Mouse (Mus musculus) midbrain, postnatal 0 days (tissue): ENCODE results near the gene Pdia3. TPM values are rescaled to one million over a fixed set of nuclear protein-coding genes. Genes with fewer than 3 reads are reported as not detected.

Experiments used
- ATAC-seq: fragments of 200-750 bp; cut with Nextera tagmentation; 2 replicates; pipeline ENCODE4 v1.8.0; 2017; ENCODE audit warnings: moderate number of reproducible peaks, mild to moderate bottlenecking, moderate TSS enrichment, moderate library complexity; ENCODE audit not compliant: low FRiP score
- DNase-seq: peaks from one replicate; pipeline ENCODE4 v3.0.0-alpha.2; 2015; ENCODE audit warnings: low spot score
- H3K27ac ChIP-seq: fragments of 300-500 bp; sonication (generic); 2 replicates; pipeline ENCODE4 v1.5.1; 2014; ENCODE audit warnings: low read depth, mild to moderate bottlenecking, low read length, mixed read lengths
- H3K27me3 ChIP-seq: fragments of 300-500 bp; sonication (generic); 2 replicates; pipeline ENCODE4 v1.6.1; 2014; ENCODE audit warnings: low read length, control low read depth, mixed read lengths; ENCODE audit not compliant: insufficient read depth
- H3K36me3 ChIP-seq: fragments of 300-500 bp; sonication (generic); 2 replicates; pipeline ENCODE4 v1.6.1; 2014; ENCODE audit warnings: low read length, control low read depth, mixed read lengths; ENCODE audit not compliant: insufficient read depth
- H3K4me1 ChIP-seq: fragments of 300-500 bp; sonication (generic); 2 replicates; pipeline ENCODE4 v1.6.1; 2014; ENCODE audit warnings: mild to moderate bottlenecking, control low read depth, antibody characterized with exemption, low read length, mixed read lengths; ENCODE audit not compliant: insufficient read depth
- H3K4me2 ChIP-seq: fragments of 300-500 bp; sonication (generic); 2 replicates; pipeline ENCODE4 v1.6.1; 2014; ENCODE audit warnings: low read depth, mild to moderate bottlenecking, low read length, mixed read lengths; ENCODE audit not compliant: poor library complexity, severe bottlenecking
- H3K4me3 ChIP-seq: fragments of 300-500 bp; sonication (generic); 2 replicates; pipeline ENCODE4 v1.5.1; 2014; ENCODE audit warnings: low read depth, mild to moderate bottlenecking, low read length, moderate library complexity
- H3K9ac ChIP-seq: fragments of 300-500 bp; sonication (generic); replicated peaks from 2 replicates; pipeline ENCODE4 v1.6.1; 2014; ENCODE audit warnings: mild to moderate bottlenecking, low read length, moderate library complexity, mixed read lengths; ENCODE audit not compliant: poor library complexity, severe bottlenecking
- H3K9me3 ChIP-seq: fragments of 300-500 bp; sonication (generic); 2 replicates; pipeline ENCODE4 v1.6.1; 2016; ENCODE audit warnings: low read length, control low read depth
- CTCF ChIP-seq: IDR thresholded peaks from 2 replicates; pipeline ENCODE4 v1.5.1; 2016; ENCODE audit warnings: antibody characterized with exemption, mild to moderate bottlenecking
- WGBS: fragments of 180-500 bp; shearing (Covaris S2); extraction: QIAGEN DNeasy Blood & Tissue Kit; methylation state at CpG from one replicate; pipeline ENCODE4 v1.1.7; 2014; 5-methylcytosine and 5-hydroxymethylcytosine counted together
- polyA plus RNA-seq: library from polyadenylated mRNA; unstranded; fragments of >200 nt; fragmentation: Nextera tagmentation; extraction: Ambion mirVana; gene quantifications from 2 replicates; pipeline ENCODE4 v1.2.1, GENCODE M21; 2015
- total RNA-seq: library from RNA; depleted of rRNA; stranded (reverse); fragments of >200 nt; gene quantifications from 2 replicates; pipeline ENCODE4 v1.2.3, GENCODE M21; 2014

The Pdia3 gene
- total and polyA plus RNA-seq, 2 experiments from 2014 or later, result 61.9 to 301 TPM

DNA sequence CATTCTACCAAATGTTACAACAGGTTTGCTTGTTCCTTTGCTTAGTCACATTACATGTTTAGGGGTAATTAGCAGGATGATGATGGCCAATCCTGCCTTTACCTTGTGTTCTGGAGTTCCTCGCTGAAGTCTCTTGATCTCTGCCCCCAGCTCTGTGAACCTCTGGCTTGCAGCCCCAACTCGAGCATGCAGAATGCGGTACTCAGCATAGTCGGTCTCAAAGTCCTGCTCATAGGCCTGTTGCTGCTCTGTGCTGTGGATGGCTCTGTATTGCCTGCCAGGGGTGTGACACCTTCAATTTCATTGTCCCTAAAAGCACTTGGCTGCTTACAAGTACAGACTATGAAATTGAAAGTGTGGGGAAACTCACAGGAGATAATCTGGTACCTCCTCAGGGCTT, 26.2 kb downstream of the Pdia3 start:
- DNase-seq, result no peak
- no peak for ATAC-seq
- 0 out of 2 replicates have a peak, but pooled peaks cover 4% of the 10 kb centered on the region for H3K4me1 ChIP-seq
- H3K27ac ChIP-seq, result no peak overlapping the region
- peaks cover 8% of the 10 kb centered on the region; the same call in 1 of the 2 replicates for H3K27me3 ChIP-seq
- H3K36me3 ChIP-seq, result peaks cover 32% of the 10 kb centered on the region
- no peak for TF ChIP-seq CTCF
- no peak overlapping the region; the same call in 1 of the 2 replicates for H3K9ac ChIP-seq
- H3K9me3 ChIP-seq, result no peaks in the 10 kb centered on the region
- no peak overlapping the region for H3K4me2 ChIP-seq
- WGBS, result 86% methylated on average over 4 of the region's 4 CpGs
- H3K4me3 ChIP-seq, result no peak overlapping the region

DNA sequence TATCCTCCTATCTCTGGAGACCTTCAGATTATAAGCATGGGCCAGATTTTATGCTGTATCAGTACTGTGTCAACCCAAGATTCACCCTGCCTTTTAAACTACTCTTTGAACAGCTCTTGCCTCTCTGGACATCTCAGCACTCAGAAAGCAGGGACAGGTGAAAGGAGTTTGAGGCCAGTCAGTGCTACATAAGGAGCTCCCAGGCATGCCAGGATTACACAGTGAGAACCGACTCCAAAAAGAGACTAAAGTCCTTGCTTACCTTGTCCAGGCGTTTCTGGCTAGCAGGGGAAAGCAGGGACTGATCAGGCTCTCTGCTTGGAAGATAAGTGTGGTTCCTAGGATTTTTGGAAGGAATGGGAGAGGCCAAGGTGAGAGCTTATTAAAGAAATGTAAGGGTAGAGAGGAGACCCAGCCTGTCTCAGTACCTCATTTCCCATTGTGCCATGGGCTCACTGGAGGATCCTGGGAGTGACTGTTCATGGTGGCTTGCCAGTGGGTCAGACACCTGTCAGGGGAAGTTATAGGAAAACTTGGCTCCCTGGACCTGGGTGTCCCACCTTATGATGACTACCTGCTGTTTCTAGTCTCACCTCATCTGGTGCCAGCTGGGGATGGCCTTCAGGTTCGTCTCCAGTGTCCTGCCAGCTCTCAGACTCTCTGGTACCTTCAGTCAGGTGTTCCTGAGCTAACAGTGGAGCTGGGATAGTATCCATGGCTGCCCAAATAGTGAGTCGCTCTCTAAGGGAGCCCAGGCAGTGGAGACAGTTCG, 27.4 kb downstream of the Pdia3 start:
- TF ChIP-seq CTCF, result no peak
- Histone ChIP-seq H3K27me3 (peaks cover 8% of the 10 kb centered on the region; the same call in 1 of the 2 replicates), H3K9ac (no peak overlapping the region), H3K4me1 (0 out of 2 replicates have a peak, but pooled peaks cover 4% of the 10 kb centered on the region), H3K4me3 (no peak overlapping the region), H3K27ac (no peak overlapping the region), H3K4me2 (no peak overlapping the region), H3K36me3 (peaks cover 24% of the 10 kb centered on the region), H3K9me3 (no peaks in the 10 kb centered on the region)
- WGBS, result 65% methylated on average over 5 of the region's 5 CpGs
- ATAC-seq, result no peak
- no peak for DNase-seq

DNA sequence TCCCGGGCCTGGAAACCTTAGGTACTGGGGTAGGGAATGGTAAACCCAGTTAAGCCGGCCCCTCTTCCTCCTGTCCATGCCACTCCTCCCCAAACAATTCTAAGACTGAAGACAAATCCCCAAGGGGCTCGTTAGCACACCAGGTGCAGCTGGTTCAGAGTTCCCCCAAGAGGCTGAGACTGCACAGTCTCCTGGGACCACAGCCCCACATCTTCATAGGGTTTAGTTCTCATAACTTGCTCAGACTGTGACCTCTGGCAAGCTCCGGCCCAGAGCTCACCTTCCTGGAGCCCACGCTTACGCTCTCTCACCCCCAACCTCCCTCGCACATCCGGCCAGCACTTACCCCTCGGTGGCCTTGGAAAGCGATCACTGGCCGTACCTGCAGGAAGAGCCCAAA, 28.2 kb downstream of the Pdia3 start:
- ATAC-seq (no peak), DNase-seq (no peak)
- Histone ChIP-seq H3K4me2 (peak overlapping the region; percentile 47), H3K9me3 (no peaks in the 10 kb centered on the region), H3K36me3 (peaks cover 21% of the 10 kb centered on the region), H3K4me1 (0 out of 2 replicates have a peak, but pooled peaks cover 4% of the 10 kb centered on the region), H3K9ac (no peak overlapping the region), H3K4me3 (peak overlapping the region; percentile 19; the same call in 1 of the 2 replicates), H3K27ac (no peak overlapping the region), H3K27me3 (peaks cover 8% of the 10 kb centered on the region; the same call in 1 of the 2 replicates)
- 11% methylated on average over 11 of the region's 11 CpGs for WGBS
- TF ChIP-seq CTCF, result no peak

DNA sequence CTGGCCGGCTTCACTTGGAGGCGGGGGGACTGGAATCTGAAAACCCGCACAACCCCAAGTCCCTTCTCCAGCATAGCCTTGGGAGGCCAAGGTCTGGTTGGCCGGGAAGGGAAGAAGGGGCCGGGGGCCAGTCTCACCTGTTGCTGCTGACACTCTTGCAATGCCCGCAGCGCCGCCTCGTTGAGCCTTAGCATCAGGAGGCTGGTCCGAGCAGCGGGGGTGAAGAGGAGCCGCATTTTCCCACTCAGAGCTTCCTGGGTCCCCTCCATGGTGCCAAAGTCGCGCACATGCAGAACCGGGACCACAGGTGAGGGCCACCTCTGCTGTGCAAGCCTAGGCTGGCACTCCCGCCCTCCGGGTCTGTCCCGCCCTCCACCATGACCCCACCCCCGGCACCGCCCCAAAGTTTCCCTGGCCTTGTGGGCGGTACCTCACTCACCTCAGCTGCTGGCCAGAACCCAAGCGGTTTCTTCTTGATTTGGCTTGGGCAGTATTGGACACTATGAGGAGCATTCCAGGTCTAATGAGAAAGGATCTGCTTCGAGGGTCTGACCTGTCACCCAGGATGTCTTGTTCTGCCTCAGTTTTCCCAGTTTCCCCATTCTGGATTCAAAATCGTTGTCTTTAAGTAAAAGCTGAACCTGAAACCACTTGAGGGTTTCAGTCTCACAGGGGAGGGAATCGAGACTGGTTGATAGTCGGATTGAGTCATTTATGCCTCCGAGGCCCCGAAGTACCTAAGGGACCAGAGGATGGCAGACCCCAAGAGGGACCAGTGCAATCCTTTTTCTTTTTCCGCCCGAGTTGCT, 28.9 kb downstream of the Pdia3 start:
- no peak for TF ChIP-seq CTCF
- H3K4me1 ChIP-seq, result 0 out of 2 replicates have a peak, but pooled peaks cover 4% of the 10 kb centered on the region
- H3K36me3 ChIP-seq, result peaks cover 17% of the 10 kb centered on the region
- H3K9me3 ChIP-seq, result no peaks in the 10 kb centered on the region
- no peak for ATAC-seq
- H3K4me3 ChIP-seq, result peak overlapping the region; percentile 19
- WGBS, result 4% methylated on average over 30 of the region's 30 CpGs
- no peak overlapping the region; the same call in 1 of the 2 replicates for H3K9ac ChIP-seq
- peaks cover 8% of the 10 kb centered on the region; the same call in 1 of the 2 replicates for H3K27me3 ChIP-seq
- no peak overlapping the region for H3K27ac ChIP-seq
- H3K4me2 ChIP-seq, result peak overlapping the region; percentile 47
- DNase-seq, result no peak

DNA sequence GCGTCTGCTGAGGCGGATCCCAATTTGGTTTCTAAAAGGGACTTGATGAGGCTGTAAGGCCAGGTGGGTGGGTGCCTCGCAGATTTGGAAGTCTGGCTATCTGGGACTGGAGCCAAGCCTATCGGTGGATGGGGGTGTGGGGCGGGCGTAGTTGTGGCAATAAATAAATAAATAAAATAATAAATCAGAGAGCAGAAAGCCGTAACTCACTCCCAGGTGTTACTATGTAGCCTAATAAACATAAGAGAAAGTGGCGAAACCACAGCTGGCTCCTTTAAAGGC, 29.4 kb downstream of the Pdia3 start:
- 20% methylated on average over 8 of the region's 8 CpGs for WGBS
- Histone ChIP-seq H3K4me2 (peak overlapping the region; percentile 47), H3K4me1 (0 out of 2 replicates have a peak, but pooled peaks cover 4% of the 10 kb centered on the region), H3K27me3 (peaks cover 8% of the 10 kb centered on the region; the same call in 1 of the 2 replicates), H3K4me3 (peak overlapping the region; percentile 19; the same call in 1 of the 2 replicates), H3K9ac (no peak overlapping the region; the same call in 1 of the 2 replicates), H3K36me3 (peaks cover 11% of the 10 kb centered on the region), H3K27ac (no peak overlapping the region), H3K9me3 (no peaks in the 10 kb centered on the region)
- no peak for ATAC-seq
- TF ChIP-seq CTCF, result no peak
- no peak for DNase-seq
